Mouse (Mus musculus): ENCODE measurements at regions not wholly inside any gene's neighbourhood (a gene's known extent, or its start where the extent isn't known, plus 50 kb on each side); places are given as distances from the start of the nearest gene placed in this dataset. TPM values are rescaled to one million over a fixed set of nuclear protein-coding genes. Genes with fewer than 3 reads are reported as not detected.

DNA sequence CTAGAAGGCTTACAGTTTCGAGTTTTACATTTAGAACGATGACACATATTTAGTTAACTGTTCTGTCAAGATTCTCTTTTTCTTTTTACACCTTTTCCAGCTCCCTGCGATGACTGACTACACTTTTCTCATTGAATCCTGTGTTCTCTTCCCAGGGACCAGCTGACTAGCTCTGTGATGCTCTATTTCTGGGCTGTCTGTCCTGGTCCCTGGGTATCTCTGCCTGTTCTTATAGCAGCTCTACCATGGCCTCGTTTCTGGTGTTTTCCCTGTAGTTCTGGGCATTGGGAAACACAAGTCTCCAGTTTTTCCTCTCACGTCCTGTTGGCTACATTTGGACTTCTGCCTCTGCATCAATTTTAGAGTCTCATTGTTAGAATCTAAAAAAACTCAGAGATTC lies 106.5 kb upstream of the Fam19a5 start:
- no peak overlapping the region for H3K9ac ChIP-seq
- no peak overlapping the region for H3K27ac ChIP-seq (ENCODE audit: low read depth)
- H3K4me3 ChIP-seq (ENCODE audit: low read depth, low read length): no peak overlapping the region
- 71% methylated on average over 5 of the region's 5 CpGs for WGBS
- no peaks in the 10 kb centered on the region for H3K9me3 ChIP-seq (ENCODE audit: low read depth, low read length)
- H3K4me1 ChIP-seq (ENCODE audit: insufficient read depth): no peaks in the 10 kb centered on the region
- no peak for DNase-seq
- no peaks in the 10 kb centered on the region for H3K36me3 ChIP-seq (ENCODE audit: insufficient read depth)
- H3K4me2 ChIP-seq: no peak overlapping the region
- no peak for TF ChIP-seq CTCF (IDR thresholded peaks at IDR 0.05; ENCODE audit: low read depth)
- no peak for ATAC-seq (ENCODE audit: insufficient read depth)
- H3K27me3 ChIP-seq (ENCODE audit: insufficient read depth, low read length): no peaks in the 10 kb centered on the region

DNA sequence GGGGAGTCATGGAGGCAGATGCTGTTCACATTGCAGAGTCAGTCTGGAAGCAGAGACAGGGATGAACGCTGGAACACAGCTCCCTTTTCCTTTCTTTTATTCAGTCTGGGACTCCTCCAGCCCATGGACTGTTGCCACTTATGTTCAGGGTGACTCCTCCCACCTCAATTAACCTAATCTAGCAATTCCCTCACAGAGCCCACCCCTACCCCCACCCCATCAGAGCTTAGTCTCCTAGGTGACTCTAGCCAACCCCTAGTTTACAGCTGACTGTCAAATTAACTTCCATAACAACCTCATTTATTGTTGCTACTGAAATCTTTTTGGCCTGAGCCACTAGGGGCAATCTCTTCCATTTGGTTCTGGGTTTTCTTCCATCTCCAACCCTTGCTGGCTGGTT lies 85.2 kb upstream of the Fam19a5 start:
- DNase-seq (no peak), ATAC-seq (ENCODE audit: insufficient read depth) (no peak)
- Histone ChIP-seq H3K27ac (ENCODE audit: low read depth) (no peak overlapping the region), H3K4me1 (ENCODE audit: insufficient read depth) (no peaks in the 10 kb centered on the region), H3K9ac (no peak overlapping the region), H3K4me3 (ENCODE audit: low read depth, low read length) (no peak overlapping the region), H3K9me3 (ENCODE audit: low read depth, low read length) (no peaks in the 10 kb centered on the region), H3K27me3 (ENCODE audit: insufficient read depth, low read length) (no peaks in the 10 kb centered on the region), H3K4me2 (no peak overlapping the region), H3K36me3 (ENCODE audit: insufficient read depth) (no peaks in the 10 kb centered on the region)
- WGBS: 55% methylated on average over 1 of the region's 1 CpGs
- no peak for TF ChIP-seq CTCF (IDR thresholded peaks at IDR 0.05; ENCODE audit: low read depth)

DNA sequence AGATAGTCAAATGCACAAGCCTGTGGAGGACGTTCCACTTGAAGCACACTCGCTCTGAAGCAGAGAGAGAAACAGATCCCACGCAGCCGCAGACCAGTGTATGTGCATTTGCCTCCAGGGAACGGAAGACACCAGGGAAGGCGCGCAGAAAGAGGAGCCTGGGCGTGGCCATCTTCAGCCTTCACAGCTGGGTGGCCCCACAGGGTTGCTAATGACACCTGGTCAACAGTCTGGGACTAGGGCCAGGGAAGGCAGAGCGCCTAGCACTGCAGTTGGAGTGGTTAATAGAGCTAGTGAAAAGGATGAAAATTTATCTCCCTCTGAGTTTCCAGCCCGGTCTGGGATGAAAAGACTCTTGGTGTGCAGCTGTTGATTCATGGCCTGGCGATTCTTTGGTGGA lies 67.9 kb upstream of the Fam19a5 start:
- TF ChIP-seq CTCF (IDR thresholded peaks at IDR 0.05; ENCODE audit: low read depth): no peak
- H3K4me1 ChIP-seq (ENCODE audit: insufficient read depth): no peaks in the 10 kb centered on the region
- no peak overlapping the region for H3K4me3 ChIP-seq (ENCODE audit: low read depth, low read length)
- H3K9ac ChIP-seq: no peak overlapping the region
- H3K9me3 ChIP-seq (ENCODE audit: low read depth, low read length): no peaks in the 10 kb centered on the region
- H3K4me2 ChIP-seq: no peak overlapping the region
- H3K27ac ChIP-seq (ENCODE audit: low read depth): no peak overlapping the region
- no peaks in the 10 kb centered on the region for H3K36me3 ChIP-seq (ENCODE audit: insufficient read depth)
- ATAC-seq (ENCODE audit: insufficient read depth) (no peak), DNase-seq (no peak)
- WGBS: 32% methylated on average over 11 of the region's 11 CpGs
- H3K27me3 ChIP-seq (ENCODE audit: insufficient read depth, low read length): no peaks in the 10 kb centered on the region

DNA sequence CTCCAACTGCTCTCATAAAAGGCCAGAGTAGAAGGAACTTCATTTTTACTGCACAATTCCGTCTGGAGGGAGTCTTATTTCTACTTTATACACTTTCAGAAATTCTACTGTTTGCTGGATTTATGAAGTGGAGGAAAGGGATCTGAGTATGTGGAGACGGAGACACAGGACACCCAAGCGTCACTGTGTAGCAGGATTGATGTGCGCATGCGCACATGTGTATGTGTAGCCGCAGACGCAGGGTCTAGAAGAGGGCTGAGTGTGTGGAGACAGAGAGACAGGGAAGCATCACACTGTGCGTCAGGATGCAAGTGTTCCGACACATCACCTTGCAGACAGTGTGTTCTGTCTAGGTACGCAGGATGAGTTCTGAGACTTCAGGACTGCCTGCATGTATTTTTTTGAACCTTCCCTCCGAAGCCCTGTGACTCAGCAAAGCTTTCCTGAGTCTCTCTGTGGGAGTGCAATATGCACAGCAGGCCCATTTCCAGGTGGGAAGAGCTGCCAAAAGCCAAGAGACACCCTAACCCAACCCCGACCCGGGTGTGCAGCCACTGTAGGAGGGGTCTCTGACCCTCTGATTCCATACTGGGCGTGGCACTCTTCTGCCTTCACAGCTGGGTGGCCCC lies 67.1 kb upstream of the Fam19a5 start:
- H3K4me2 ChIP-seq: no peak overlapping the region
- H3K9ac ChIP-seq: no peak overlapping the region
- 69% methylated on average over 14 of the region's 14 CpGs for WGBS
- no peaks in the 10 kb centered on the region for H3K9me3 ChIP-seq (ENCODE audit: low read depth, low read length)
- H3K36me3 ChIP-seq (ENCODE audit: insufficient read depth): no peaks in the 10 kb centered on the region
- H3K27me3 ChIP-seq (ENCODE audit: insufficient read depth, low read length): no peaks in the 10 kb centered on the region
- no peak for TF ChIP-seq CTCF (IDR thresholded peaks at IDR 0.05; ENCODE audit: low read depth)
- H3K4me1 ChIP-seq (ENCODE audit: insufficient read depth): no peaks in the 10 kb centered on the region
- H3K27ac ChIP-seq (ENCODE audit: low read depth): no peak overlapping the region
- no peak overlapping the region for H3K4me3 ChIP-seq (ENCODE audit: low read depth, low read length)
- DNase-seq: no peak
- no peak for ATAC-seq (ENCODE audit: insufficient read depth)

DNA sequence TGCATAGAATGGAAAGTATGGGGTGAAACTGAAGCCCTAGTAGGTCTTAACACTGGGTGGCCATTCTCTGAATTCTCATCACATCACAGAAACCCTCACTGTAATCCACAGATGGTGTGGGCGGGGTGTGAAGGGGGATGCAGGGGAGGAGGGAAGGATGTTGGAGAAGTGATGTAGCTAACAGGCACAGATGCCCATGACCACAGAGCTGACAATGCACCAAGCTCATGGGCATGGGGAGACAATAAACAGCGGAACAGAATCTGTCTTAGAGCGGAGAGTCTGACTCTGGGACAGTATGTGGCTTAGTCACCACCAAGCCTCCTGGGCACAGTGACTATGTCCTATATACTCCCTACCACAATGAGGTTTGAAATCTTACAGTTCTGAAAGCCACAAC lies 63.3 kb upstream of the Fam19a5 start:
- WGBS: 78% methylated on average over 3 of the region's 3 CpGs
- Histone ChIP-seq H3K4me3 (ENCODE audit: low read depth, low read length) (no peak overlapping the region), H3K9ac (no peak overlapping the region), H3K9me3 (ENCODE audit: low read depth, low read length) (no peaks in the 10 kb centered on the region), H3K27me3 (ENCODE audit: insufficient read depth, low read length) (no peaks in the 10 kb centered on the region), H3K4me1 (ENCODE audit: insufficient read depth) (no peaks in the 10 kb centered on the region), H3K36me3 (ENCODE audit: insufficient read depth) (no peaks in the 10 kb centered on the region), H3K27ac (ENCODE audit: low read depth) (no peak overlapping the region), H3K4me2 (no peak overlapping the region)
- TF ChIP-seq CTCF (IDR thresholded peaks at IDR 0.05; ENCODE audit: low read depth): no peak
- DNase-seq (no peak), ATAC-seq (ENCODE audit: insufficient read depth) (no peak)

Small RNA genes in the stretch of these regions (microRNA-seq; reads per million reads assigned to microRNA genes)
- gene Gm23416 (ENCODE audit: borderline number of aligned reads): not detected
